Mouse (Mus musculus): Measurements from ENCODE around the gene Zdhhc5. TPM values are rescaled to one million over a fixed set of nuclear protein-coding genes. Genes with fewer than 3 reads are reported as not detected.
A peak's percentile ranks its signal among the peaks of the same experiment; 100 is the strongest.
"Not testable (repeated sequence)": the region's sequence is repeated elsewhere in the genome, so short reads cannot be mapped to it uniquely, and the experiment has no call there.

The Zdhhc5 gene
- polyA plus RNA-seq, 1 experiment from 2014 or later, result 30.2 TPM

- WGBS, result 76% methylated on average over 1 of the region's 1 CpGs
- Histone ChIP-seq H3K27me3 (replicated peaks; ENCODE audit: low read depth, poor library complexity, severe bottlenecking) (no peaks in the 10 kb centered on the region), H3K27ac (replicated peaks) (no peak overlapping the region), H3K9me3 (no peaks in the 10 kb centered on the region), H3K4me1 (peaks cover 52% of the 10 kb centered on the region), H3K36me3 (replicated peaks) (no peaks in the 10 kb centered on the region), H3K4me3 (no peak overlapping the region)
- DNase-seq (ENCODE audit: low spot score), result no peak
Measured at GRCm38 (mm10) chr2:84732394-84732793, 17.4 kb upstream of the Zdhhc5 start.

GRCm38 (mm10) chr2:84731206-84731605 lies 16.2 kb upstream of the Zdhhc5 start:
- Histone ChIP-seq H3K9me3 (no peaks in the 10 kb centered on the region), H3K36me3 (replicated peaks) (no peaks in the 10 kb centered on the region), H3K4me3 (no peak overlapping the region), H3K4me1 (peaks cover 46% of the 10 kb centered on the region), H3K27ac (replicated peaks) (no peak overlapping the region), H3K27me3 (replicated peaks; ENCODE audit: low read depth, poor library complexity, severe bottlenecking) (no peaks in the 10 kb centered on the region)
- DNase-seq (ENCODE audit: low spot score), result no peak
- 85% methylated on average over 3 of the region's 3 CpGs for WGBS

DNA sequence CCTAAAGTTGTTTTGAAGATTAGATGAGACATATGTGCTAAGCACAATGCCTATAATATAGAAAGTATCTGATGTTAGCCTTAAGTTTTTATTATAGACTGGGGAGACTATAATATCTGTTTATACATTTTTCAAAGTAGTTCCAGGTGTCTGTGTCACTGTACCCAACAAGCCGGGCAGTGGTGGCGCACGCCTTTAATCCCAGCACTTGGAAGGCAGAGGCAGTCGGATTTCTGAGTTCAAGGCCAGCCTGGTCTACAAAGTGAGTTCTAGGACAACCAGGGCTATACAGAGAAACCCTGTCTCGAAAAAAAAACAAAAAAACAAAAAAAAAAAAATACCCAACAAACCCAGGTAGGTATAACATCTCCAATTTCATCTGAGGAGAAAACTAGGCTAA lies 13.2 kb upstream of the Zdhhc5 start:
- not testable (repeated sequence) for H3K27ac ChIP-seq (replicated peaks); H3K27me3 ChIP-seq (replicated peaks; ENCODE audit: low read depth, poor library complexity, severe bottlenecking); H3K4me3 ChIP-seq; DNase-seq (ENCODE audit: low spot score); H3K9me3 ChIP-seq
- peaks cover 28% of the 10 kb centered on the region for H3K4me1 ChIP-seq
- WGBS, result 83% methylated on average over 5 of the region's 5 CpGs
- peaks cover 27% of the 10 kb centered on the region for H3K36me3 ChIP-seq (replicated peaks)

DNA sequence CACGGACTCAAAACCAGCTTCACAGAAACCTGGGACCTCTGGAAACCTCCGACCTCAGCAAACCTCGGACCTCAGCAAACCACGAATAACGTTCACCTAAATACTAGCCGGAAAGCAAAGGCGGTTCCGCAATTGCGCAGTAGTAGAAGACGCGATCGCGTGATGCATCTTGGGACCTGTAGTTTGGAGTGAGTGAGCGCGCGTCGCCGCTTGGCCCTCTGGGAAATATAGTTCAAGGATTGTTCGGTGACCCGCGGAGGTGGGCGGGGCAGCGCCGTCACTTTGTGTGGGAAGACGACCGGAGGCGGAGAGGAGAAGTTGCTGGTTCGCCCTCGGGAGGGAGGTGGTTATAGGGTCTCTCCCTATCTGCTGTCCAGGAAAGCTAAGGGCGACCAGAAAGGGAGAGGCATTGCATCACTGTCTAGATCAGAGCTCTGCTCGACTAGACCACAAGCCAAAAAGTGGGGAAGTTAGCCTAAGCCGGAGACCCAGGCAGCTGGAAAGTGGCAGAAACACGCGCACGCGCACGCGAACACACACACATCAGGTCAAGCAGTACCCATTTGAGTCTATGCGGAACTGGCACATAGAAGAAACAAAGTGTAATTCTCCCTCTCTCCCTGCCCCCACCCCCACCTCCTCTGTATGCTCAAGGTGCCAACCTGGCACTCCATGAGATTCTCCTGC lies 12.3 kb upstream of the Zdhhc5 start, which contains the start of gene Clp1:
Gene Clp1, minus strand, starts transcription at position 179 of the 687 bp plus-strand sequence.
- Histone ChIP-seq H3K27ac (replicated peaks) (peak within 1 kb of the TSS; percentile 85), H3K4me1 (peaks cover 25% of the 10 kb centered on the region), H3K27me3 (replicated peaks; ENCODE audit: low read depth, poor library complexity, severe bottlenecking) (no peaks in the 10 kb centered on the region), H3K4me3 (peak within 1 kb of the TSS; percentile 76), H3K9me3 (no peaks in the 10 kb centered on the region), H3K36me3 (replicated peaks) (peaks cover 33% of the 10 kb centered on the region)
- peak; percentile 97 for DNase-seq (ENCODE audit: low spot score)
- under 1% methylated on average over 39 of the region's 39 CpGs for WGBS

GRCm38 (mm10) chr2:84726716-84727115 lies 11.7 kb upstream of the Zdhhc5 start:
- Histone ChIP-seq H3K4me3 (peak overlapping the region; percentile 76), H3K9me3 (no peaks in the 10 kb centered on the region), H3K27ac (replicated peaks) (peak overlapping the region; percentile 85), H3K36me3 (replicated peaks) (peaks cover 39% of the 10 kb centered on the region), H3K4me1 (peaks cover 25% of the 10 kb centered on the region), H3K27me3 (replicated peaks; ENCODE audit: low read depth, poor library complexity, severe bottlenecking) (no peaks in the 10 kb centered on the region)
- no peak for DNase-seq (ENCODE audit: low spot score)
- WGBS, result 5% methylated on average over 9 of the region's 9 CpGs

GRCm38 (mm10) chr2:84725770-84726169 lies 10.8 kb upstream of the Zdhhc5 start:
- Histone ChIP-seq H3K9me3 (no peaks in the 10 kb centered on the region), H3K4me3 (peak overlapping the region; percentile 76), H3K27me3 (replicated peaks; ENCODE audit: low read depth, poor library complexity, severe bottlenecking) (no peaks in the 10 kb centered on the region), H3K4me1 (peaks cover 25% of the 10 kb centered on the region), H3K27ac (replicated peaks) (no peak overlapping the region), H3K36me3 (replicated peaks) (peaks cover 47% of the 10 kb centered on the region)
- no peak for DNase-seq (ENCODE audit: low spot score)
- WGBS, result 94% methylated on average over 10 of the region's 10 CpGs

DNA sequence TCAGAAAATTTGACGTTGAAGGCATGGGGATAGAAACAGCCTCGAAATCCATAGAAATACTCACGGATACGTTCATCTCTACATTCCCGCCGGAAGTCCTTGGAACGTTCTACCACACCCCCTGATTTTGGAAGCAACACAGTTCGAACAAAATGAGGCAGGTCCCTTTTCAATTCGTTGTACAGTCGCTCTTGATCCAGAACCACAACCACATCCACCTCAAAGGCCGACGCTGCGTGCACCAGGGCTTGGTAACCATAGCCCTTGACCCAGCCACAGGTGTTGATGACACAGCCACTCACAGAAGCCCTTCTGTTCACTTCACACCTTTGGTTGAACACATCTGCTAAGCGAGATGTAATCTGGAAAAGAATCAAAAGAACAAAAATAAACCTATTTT lies 8.9 kb upstream of the Zdhhc5 start:
- H3K27me3 ChIP-seq (replicated peaks; ENCODE audit: low read depth, poor library complexity, severe bottlenecking), result no peaks in the 10 kb centered on the region
- H3K4me3 ChIP-seq, result no peak overlapping the region
- no peak overlapping the region for H3K27ac ChIP-seq (replicated peaks)
- WGBS, result 95% methylated on average over 14 of the region's 14 CpGs
- peaks cover 47% of the 10 kb centered on the region for H3K36me3 ChIP-seq (replicated peaks)
- DNase-seq (ENCODE audit: low spot score), result no peak
- no peaks in the 10 kb centered on the region for H3K9me3 ChIP-seq
- peaks cover 25% of the 10 kb centered on the region for H3K4me1 ChIP-seq

DNA sequence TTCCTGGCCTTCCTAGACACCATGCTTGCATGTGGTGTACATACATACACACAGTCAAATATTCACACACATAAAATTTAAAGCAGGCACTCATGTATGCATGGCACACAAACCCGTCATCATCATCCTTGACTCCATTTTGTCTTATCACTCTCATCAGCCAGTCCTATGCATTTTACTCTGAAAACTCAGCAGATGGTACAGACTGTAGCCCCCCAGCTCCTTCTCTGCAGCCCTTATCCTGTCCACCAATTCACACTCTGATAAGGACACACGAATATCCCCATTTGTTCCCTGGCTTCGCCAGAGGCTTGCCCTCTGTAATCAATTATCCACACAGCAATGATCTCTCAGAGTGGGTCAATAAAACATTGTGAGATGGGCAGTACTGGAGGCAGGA lies 6.2 kb upstream of the Zdhhc5 start:
- no peaks in the 10 kb centered on the region for H3K27me3 ChIP-seq (replicated peaks; ENCODE audit: low read depth, poor library complexity, severe bottlenecking)
- H3K4me1 ChIP-seq, result peaks cover 21% of the 10 kb centered on the region
- H3K36me3 ChIP-seq (replicated peaks), result peaks cover 47% of the 10 kb centered on the region
- H3K4me3 ChIP-seq, result no peak overlapping the region
- no peak overlapping the region for H3K27ac ChIP-seq (replicated peaks)
- DNase-seq (ENCODE audit: low spot score), result no peak
- 76% methylated on average over 3 of the region's 3 CpGs for WGBS
- no peaks in the 10 kb centered on the region for H3K9me3 ChIP-seq

DNA sequence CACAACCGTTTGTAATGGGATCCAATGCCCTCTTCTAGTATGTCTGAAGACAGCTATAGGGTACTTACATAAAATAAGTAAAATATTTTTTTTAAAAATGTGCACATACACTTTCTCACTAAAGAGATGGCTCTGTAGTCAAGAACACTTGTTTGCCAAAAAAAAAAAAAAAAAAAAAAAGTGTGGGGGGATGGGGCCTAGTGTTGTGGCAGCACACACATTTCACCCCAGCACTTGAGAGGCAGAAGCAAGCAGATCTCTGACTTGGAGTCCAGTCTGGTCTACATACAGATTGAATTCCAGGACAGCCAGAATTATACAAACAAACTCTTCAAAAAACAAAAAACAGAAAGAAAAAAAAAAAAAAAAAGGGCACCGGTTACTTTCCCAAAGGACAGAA lies 5.7 kb upstream of the Zdhhc5 start:
- 91% methylated on average over 2 of the region's 2 CpGs for WGBS
- no peaks in the 10 kb centered on the region for H3K9me3 ChIP-seq
- H3K4me3 ChIP-seq, result no peak overlapping the region
- H3K4me1 ChIP-seq, result peaks cover 19% of the 10 kb centered on the region
- peaks cover 45% of the 10 kb centered on the region for H3K36me3 ChIP-seq (replicated peaks)
- H3K27ac ChIP-seq (replicated peaks), result no peak overlapping the region
- DNase-seq (ENCODE audit: low spot score), result no peak
- no peaks in the 10 kb centered on the region for H3K27me3 ChIP-seq (replicated peaks; ENCODE audit: low read depth, poor library complexity, severe bottlenecking)

GRCm38 (mm10) chr2:84717357-84717756 lies 2.4 kb upstream of the Zdhhc5 start:
- no peaks in the 10 kb centered on the region for H3K27me3 ChIP-seq (replicated peaks; ENCODE audit: low read depth, poor library complexity, severe bottlenecking)
- no peak for DNase-seq (ENCODE audit: low spot score)
- WGBS, result 94% methylated on average over 4 of the region's 4 CpGs

DNA sequence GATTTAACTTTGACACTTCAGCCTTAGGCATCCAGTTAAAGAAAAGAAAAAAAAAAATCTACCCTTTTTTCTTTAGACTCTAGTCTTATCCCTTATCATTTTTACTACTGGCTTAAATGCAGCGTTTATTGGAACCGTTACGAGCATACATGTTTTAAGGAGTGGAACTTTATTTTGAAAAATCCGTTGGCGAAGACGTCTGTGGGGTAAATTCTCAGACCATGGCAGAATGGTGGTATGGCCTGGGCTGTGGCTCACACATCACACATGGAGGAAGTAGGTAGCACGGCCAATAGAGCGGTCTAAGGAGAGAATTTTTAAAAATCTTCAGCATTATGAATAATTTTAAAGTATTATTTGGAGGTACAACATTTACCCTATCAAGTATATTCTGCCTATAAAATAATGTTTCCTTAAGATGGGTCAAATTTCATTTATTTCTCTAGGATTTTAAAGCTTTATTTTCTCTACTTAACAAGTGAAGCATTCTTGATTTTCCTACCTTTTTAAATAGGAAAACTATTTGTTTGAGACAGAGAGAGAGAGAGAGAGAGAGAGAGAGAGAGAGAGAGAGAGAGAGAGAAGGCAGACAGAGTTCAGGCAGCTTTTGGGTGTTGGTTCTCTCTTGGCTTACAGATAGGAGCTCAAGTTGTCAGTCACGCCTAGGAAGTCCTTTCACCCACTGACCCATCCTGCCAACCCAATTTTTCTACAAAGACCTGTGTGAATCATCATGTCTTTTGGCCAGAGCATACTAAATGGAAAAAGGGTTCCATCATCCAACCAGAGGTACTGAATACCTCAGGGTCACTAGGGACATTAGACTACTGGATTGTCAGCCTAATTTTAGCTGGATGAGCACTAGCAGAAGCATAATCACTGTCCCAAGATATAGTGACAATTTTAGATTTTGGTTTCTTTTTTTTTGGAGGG lies 1.7 kb upstream of the Zdhhc5 start:
- no peaks in the 10 kb centered on the region for H3K27me3 ChIP-seq (replicated peaks; ENCODE audit: low read depth, poor library complexity, severe bottlenecking)
- 39% methylated on average over 9 of the region's 9 CpGs for WGBS
- no peak for DNase-seq (ENCODE audit: low spot score)
- peak overlapping the region; percentile 96 for H3K4me3 ChIP-seq
- peaks cover 8% of the 10 kb centered on the region for H3K36me3 ChIP-seq (replicated peaks)
- H3K9me3 ChIP-seq, result no peaks in the 10 kb centered on the region
- H3K27ac ChIP-seq (replicated peaks), result peak overlapping the region; percentile 96
- peaks cover 24% of the 10 kb centered on the region for H3K4me1 ChIP-seq

More at GRCm38 (mm10) chr2:84717357-84717756, 2.4 kb upstream of the Zdhhc5 start:
- Histone ChIP-seq H3K4me1 (peaks cover 24% of the 10 kb centered on the region), H3K4me3 (no peak overlapping the region), H3K9me3 (no peaks in the 10 kb centered on the region), H3K27ac (replicated peaks) (no peak overlapping the region), H3K36me3 (replicated peaks) (peaks cover 15% of the 10 kb centered on the region)

DNA sequence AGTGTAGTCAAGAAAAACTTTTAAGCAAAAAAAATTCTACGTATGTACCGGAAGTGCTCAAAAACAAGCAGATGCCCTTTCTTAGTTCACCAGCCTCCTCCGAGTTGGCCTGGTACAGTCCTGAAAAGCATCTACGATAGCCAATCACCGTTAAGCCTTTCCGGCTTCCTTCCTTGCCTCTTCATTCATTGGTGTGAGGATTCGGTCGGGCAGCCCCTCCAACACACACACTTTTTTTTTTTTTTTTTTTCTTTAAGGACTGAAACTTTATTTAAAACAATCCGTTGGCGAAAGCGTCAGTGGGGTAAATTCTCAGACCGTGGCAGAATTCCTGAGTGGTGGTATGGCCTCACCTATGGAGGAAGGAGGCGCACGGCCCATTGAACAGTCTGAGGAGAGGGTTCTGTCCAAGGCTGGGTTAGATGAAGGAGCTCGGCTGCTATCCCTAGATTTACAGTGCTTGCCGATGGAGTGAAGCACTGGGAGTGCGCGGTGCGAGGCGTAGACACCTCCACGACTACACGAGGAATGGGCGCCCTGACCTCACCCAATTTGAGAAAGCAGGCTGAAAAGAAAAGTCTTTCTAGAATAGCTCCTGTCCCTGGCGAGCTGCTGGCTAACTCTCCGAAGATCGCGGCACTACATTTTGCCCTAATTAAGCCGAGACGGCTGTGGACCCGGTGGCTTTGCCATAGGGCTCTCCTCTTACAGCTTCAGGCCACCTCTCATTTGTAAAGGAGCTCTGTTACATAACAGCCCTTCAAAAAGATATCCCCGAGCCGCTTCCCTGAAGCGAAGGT lies 782 bp upstream of the Zdhhc5 start:
- Histone ChIP-seq H3K9me3 (no peaks in the 10 kb centered on the region), H3K36me3 (replicated peaks) (peaks cover 6% of the 10 kb centered on the region), H3K4me3 (peak overlapping the region; percentile 96), H3K4me1 (peaks cover 24% of the 10 kb centered on the region), H3K27ac (replicated peaks) (peak overlapping the region; percentile 96), H3K27me3 (replicated peaks; ENCODE audit: low read depth, poor library complexity, severe bottlenecking) (no peaks in the 10 kb centered on the region)
- peak; percentile 65 for DNase-seq (ENCODE audit: low spot score)
- WGBS, result under 1% methylated on average over 33 of the region's 33 CpGs
